Mouse (Mus musculus): ENCODE measurements around the gene Csad. TPM values are rescaled to one million over a fixed set of nuclear protein-coding genes. Genes with fewer than 3 reads are reported as not detected.
"Not testable (repeated sequence)": the region's sequence is repeated elsewhere in the genome, so short reads cannot be mapped to it uniquely, and the experiment has no call there.

Gene Csad
- total RNA-seq, 4 experiments from 2014 or later = 32.4 to 41.6 (median 35.8) TPM

DNA sequence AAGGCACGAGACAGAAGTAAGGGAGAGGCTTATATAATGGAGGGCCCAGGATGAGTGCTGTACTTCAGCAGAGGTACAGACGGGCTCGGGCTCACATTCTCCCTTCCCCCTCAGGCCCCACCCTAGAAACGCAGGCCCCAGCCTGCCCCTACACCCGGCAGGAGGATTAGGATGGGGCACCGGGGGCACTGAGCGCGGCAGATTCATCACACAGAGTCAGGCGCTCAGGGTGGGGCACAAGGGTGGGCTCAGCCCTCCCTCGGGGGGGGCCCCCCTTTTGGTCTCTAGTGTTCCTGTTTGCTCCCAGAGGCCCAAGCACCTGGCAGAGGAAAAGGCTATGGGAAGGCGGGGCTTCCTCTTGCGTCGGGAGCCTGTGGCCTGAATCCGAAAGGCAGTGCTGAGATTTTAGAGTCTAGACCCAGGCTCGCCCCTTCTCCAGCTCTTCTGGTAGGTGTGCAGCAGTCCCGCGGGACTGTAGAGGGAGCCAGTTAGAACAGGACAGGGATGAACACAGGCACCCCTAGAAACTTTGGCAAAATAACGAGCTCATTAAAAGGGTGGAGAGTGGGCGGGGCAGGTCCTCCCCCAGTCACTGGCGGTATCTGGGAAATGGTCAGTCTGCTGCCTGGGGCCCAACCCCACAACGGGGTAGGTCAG is 31.0 kb upstream of the Csad start:
- DNase-seq (ENCODE audit: low spot score in 2 of 2) = no peak

DNA sequence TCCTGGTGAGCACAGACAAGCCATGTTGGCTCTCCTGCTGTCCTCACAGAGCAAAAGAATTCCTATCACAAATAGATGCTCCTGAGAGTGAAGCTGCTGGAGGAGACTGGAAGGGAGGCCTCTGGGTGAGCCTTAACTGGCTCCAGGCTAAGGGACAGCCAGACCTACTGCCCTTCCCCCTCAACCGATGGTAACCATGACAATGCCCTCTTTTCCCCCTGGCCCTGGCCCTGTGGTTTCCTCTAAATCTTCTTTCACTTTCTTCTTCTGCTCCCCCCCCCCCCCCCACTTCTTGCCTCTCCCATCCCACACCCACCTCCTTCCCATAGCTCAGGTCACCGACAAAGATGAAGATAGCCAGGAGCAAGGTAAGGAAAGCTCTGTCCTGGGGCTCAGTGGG is 29.4 kb upstream of the Csad start:
- no peak for DNase-seq (ENCODE audit: low spot score in 2 of 2)

DNA sequence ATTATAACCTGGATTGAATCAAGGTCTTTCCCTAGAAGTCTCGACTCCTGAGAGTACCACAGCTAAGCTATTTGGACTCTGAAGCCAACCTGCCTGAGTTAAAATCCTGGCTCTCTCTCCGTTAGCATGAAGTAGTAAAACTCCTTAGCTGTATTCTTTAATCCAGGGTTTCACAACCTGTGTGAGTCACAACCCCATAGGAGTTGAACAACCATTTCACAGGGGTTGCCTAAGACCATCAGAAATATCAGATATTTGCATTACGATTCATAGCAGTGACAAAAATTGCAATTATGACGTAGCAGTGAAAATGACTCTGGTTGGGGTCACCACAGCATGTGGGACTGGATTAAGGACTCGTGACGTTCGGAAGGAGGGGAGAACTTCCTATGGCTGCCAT is 28.2 kb upstream of the Csad start:
- DNase-seq (ENCODE audit: low spot score in 2 of 2) = no peak

DNA sequence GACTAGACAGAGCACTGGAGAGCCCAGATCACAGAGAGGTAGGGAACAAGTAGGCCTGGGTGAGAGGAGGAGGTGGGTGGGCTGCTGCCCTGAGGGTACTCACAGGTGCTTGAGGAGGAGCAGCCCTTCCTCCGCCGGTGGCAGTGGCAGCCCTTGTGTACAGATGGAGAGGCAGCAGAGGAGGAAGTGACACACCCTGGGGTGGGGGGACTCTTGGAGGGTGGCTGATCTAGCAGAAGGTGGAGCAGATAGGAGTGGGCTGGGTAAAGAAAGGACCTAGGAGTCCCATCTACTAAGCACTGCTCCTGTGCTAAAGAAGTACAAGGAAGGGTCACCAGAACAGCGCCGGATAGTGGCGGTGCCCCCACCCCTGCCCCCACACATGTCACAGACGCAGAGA is 27.2 kb upstream of the Csad start, which contains the start of gene Itgb7:
Gene Itgb7, minus strand, starts transcription at position 197 of the 400 bp plus-strand sequence.
- DNase-seq (ENCODE audit: low spot score in 2 of 2) = no peak

DNA sequence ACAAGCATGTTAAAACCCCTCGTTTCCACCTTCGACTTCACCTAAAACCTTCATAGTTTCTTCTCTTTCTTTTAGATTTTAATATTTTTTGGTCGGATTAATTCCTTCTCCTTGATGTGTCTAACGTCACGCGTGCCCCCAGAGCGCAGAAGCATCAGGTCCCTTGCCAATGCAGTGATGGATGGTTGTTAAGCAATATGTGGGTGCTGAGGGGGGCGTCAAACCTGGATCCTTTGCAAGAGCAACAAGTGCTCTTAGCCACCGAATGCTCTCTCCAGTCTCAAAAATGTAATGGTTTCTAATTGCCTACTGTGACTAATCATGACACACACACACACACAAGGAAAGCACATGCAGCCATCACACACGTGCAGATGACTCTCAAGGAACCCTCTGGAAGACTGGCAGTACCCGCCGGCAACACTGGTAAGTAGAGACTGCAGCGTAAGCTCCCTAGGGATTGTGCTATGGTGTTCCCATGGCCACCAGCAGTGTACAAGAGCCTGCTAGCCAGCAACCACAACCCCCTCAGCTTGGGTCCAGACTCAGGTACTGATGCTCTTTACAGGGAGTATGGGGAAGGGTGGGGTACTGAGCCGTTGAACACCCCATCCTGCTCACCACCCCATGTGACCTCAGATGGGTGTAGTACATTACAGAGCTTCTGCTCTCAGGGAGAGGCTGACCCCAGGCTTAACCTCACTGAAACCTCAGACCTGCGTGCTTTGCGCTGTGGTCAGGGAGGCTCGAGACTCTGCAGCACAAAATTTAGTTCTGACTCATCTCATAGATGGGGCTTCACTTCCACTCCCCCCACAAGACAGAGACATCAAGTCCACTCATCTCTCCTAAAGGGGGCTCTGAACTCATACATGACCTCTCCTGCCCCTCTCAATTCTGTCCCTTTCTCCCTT is 26.1 kb upstream of the Csad start:
- DNase-seq (ENCODE audit: low spot score in 2 of 2) = no peak

GRCm38 (mm10) chr15:102225619-102226018 is 21.1 kb upstream of the Csad start:
- not testable (repeated sequence) for DNase-seq (ENCODE audit: low spot score in 2 of 2)

DNA sequence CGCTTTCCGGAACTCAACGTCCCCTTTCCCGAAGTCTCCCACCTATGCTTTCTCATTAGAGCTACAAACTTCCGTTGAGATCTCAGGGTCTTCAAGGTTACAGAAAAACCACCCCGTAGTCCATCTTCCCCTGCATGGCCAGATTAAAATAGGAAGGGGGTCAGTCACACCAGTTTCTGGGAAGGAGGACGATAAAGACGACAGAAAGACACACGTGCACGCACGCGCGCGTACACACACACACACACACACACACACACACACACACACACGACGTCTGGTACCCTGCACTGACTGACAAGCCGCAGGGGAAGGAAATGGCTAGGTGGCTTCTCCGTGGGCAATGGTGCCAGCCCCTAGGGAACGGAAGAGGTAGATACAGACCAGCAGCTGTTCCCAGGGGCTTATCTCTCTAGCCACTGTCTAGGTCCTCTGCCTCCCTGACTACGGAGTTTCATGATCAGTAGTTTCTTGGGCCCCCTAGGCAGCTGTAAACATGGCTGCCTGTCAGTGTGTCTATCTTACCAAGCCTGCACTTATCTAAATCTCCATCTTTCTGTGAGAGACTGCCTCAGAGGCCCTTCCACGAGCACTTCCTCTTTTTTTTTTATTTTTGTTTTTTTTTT is 20.6 kb upstream of the Csad start:
- no peak for DNase-seq (ENCODE audit: low spot score in 2 of 2)

DNA sequence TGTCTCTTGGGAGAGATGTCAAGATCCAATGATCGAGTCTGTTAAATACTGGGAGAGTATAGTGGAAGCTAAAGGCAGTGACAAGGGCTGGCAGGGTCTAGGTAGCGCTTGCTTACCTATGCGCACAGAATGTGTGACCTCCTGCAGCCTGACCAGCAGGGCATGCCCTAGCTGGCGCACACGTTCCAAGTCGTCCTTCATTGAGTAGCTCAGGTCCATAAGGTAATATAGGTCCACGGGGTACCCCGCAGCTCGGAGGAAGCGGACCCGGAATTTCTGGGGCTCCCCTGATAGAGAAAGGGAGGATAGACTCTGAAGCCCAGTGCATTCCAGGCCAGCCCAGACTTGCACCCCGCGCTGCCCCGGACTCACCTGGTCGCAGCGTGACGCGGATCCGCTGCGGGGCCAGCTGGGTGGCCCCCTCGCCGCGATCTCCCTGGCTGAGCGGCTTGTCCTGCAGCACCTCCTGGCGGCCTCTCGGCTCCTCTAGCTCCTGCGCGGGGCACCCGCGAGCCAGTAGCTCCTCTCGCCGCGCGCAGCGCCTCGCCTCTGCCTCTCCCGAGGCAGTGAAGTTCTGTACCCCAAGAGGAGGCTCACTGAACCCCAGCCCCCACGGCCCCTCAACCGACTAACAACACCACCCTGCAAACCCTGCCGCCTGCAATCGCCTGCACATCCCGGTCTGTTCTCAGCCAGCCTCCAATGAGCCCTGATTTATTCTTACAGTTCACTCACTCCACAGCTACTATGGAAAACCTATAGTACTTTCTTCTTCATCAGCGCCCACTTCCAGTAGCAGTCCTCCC is 19.9 kb upstream of the Csad start:
- DNase-seq (ENCODE audit: low spot score in 2 of 2) = peak in 1 of 2 experiments; percentile 73

DNA sequence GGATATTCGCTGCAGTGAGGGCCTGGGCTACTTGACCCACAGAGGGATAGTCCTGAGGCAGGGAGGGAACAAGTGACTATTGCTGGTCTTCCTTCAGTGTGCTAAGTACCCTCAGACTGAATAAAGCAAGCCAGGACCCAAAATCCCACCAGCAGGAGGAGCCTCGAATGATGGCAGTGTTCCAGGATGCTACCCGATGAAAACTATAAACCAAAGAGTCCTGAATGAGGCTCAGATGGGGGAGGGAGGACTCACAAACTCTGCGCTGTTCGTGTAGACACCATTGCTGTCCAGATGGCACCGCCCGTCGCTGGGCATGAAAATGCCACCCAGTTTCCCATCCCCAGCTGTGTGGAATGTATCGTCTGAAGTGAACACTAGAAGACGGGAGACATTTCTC is 17.9 kb upstream of the Csad start:
- DNase-seq (ENCODE audit: low spot score in 2 of 2) = no peak

- DNase-seq (ENCODE audit: low spot score in 2 of 2) = no peak
These were observed 12.8 kb upstream of the Csad start for GRCm38 (mm10) chr15:102217325-102217724.

- no peak for DNase-seq (ENCODE audit: low spot score in 2 of 2)
These were observed 12.1 kb upstream of the Csad start for GRCm38 (mm10) chr15:102216459-102217228.

DNA sequence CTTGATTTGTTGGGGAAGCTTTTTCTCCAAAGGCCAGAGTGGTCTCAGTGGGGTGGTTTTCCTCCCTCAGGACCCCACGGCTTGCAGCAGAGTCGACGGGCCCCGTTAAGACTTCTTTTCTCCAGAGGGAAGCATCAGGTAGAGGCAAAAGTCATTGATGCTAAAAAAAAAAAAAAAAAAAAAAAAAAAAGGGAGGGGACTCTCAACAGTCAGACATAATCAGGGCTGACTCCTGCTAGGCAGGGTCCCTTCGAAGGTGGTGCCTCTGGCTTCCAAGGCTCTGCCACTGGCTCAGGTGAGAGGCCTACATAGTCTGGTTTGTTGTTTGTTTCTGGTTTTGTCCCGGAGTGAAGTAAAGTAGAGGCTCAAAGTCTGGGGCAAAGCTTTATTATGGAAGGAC is 11.1 kb upstream of the Csad start:
- DNase-seq (ENCODE audit: low spot score in 2 of 2) = no peak

DNA sequence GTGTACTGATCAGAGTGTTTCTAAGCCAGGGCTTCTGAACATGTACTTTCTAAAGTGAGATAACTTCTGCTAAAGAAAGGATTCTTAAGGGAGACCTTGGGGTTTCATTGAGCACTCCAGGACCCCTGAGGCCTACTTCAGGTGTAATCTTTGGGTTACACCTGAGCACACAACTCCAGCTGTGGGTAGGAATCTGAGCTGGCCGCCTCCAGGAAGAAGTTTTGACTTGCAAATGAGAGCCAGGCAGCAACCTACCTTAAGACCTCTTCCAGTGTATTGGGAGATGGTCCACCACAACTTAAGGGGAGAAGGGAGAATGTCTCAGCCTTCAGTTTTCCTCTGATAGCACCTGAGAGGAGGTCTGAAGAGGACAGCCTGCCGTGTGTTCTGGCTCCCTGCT is 9.6 kb upstream of the Csad start:
- DNase-seq (ENCODE audit: low spot score in 2 of 2) = no peak

DNA sequence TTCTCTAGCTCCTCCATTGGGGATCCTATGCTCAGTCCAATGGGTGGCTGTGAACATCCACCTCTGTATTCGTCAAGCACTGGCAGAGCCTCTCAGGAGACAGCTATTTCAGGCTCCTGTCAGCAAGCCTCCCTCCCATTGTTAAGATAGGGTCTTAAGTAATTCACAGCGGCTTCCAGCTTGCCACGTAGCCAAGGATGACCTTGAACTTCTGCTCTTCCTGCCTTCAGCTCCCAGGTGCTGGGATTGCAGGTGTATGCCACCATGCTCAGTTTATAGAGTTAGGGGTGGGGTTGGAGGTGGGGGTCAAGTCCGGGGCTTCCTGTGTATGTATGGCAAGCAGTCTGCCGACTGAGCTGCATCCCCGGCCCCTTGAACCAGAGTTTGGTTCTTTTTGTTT is 7.4 kb upstream of the Csad start:
- DNase-seq (ENCODE audit: low spot score in 2 of 2) = no peak

GRCm38 (mm10) chr15:102210816-102211215 is 6.3 kb upstream of the Csad start:
- DNase-seq (ENCODE audit: low spot score in 2 of 2) = no peak

DNA sequence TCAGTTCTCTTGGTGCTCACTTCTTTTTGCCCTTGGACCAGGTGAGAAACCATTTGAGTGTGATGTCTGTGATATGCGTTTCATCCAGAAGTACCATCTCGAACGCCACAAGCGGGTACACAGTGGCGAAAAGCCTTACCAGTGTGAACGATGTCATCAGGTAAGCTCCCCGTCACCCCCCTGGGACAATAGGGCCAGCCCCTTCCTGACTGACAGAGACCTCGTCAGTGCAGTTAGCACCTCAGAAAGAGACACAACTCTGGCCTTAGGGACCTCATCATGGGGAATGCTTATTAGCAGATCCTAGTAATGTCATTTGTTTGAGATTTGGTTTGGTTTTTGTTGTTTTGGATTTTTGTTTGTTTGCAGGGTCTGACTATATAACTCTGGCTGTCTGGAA is 4.6 kb upstream of the Csad start:
- no peak for DNase-seq (ENCODE audit: low spot score in 2 of 2)

GRCm38 (mm10) chr15:102208092-102208561 is 3.6 kb upstream of the Csad start:
- no peak for DNase-seq (ENCODE audit: low spot score in 2 of 2)

- no peak for DNase-seq (ENCODE audit: low spot score in 2 of 2)
These were observed 2.8 kb upstream of the Csad start for GRCm38 (mm10) chr15:102207351-102207750.

DNA sequence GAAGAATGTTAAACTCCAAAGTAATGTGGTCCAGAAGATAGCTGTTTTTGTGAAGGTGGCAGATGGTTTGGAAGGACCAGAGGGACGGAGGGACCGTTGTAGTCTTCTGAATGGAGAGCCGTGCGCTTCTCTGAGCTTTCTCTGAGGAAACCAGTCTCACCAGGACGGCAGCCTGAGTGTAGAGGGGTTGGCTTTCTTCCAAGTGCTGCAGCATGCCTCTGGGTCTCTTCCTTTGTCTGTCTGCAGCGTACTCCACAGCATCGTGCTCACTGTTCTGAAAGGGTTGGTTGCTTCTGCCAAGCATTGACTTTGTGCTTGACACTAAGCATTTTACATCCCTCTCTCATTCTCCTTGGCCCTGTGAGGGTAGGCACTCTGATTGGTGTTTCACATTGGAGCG is 1.3 kb upstream of the Csad start:
- DNase-seq (ENCODE audit: low spot score in 2 of 2) = peak in 1 of 2 experiments; percentile 57

- DNase-seq (ENCODE audit: low spot score in 2 of 2) = peak; percentile 58 to 61
These were observed 616 bp downstream of the Csad start for GRCm38 (mm10) chr15:102203835-102204381.
